Mouse (Mus musculus): ENCODE data around the gene Arhgap1. TPM values are rescaled to one million over a fixed set of nuclear protein-coding genes. Genes with fewer than 3 reads are reported as not detected.
A peak's percentile ranks its signal among the peaks of the same experiment; 100 is the strongest.

The Arhgap1 gene
- total RNA-seq, 2 experiments from 2014 or later = 50.3 to 51.9 TPM

GRCm38 (mm10) chr2:91689452-91689851 is 39.8 kb downstream of the Arhgap1 start:
- intact Hi-C loops (cut with DNase I) = no loop called here
- peak; percentile 86 to 89 for DNase-seq

DNA sequence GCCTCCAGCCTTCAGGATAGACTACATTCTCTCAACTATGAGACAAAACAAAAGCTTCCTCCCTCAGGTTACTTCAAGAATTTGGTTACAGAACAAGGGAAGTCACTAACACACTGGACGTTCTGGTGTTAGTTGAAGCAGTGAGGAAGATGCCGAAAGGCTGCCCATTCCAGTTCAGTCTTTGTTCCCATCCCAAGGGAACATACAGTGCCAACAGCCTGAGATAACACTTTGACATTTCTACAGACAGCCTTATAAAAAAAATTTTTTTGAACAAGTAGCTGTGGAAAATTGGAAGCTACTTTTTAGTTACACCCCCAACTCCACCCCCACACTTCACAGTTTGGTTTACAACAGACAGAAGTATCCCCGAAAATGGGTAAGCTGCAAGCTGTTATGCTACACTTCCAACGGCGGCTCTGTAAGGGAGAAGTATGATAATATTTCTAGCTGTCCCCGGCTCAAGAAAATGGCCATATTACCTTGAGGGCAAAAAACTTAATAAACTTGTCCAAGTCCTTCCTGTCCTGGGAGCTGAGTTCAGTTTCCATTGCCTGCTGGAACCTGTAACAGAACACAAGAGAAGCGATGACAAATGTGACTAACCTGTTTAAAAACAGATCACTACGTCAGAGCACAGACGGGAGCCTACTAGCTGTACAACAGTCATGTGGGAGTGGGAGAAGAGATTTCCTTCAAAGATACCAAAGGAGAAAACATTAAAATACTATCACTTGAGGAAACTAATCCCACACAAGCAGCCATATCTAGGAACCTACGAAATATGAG is 46.0 kb downstream of the Arhgap1 start:
- peak; percentile 42 to 44 for DNase-seq
- intact Hi-C loops (cut with DNase I) = no loop called here

GRCm38 (mm10) chr2:91696225-91696590 is 46.5 kb downstream of the Arhgap1 start:
- intact Hi-C loops (cut with DNase I) = no loop called here

GRCm38 (mm10) chr2:91699225-91699624 is 49.6 kb downstream of the Arhgap1 start:
- intact Hi-C loops (cut with DNase I) = no loop called here
- DNase-seq = peak; percentile 16 to 18

More at GRCm38 (mm10) chr2:91696225-91696590, 46.5 kb downstream of the Arhgap1 start:
- peak in 1 of 2 experiments; percentile 16 for DNase-seq

- DNase-seq = no peak
- intact Hi-C loops (cut with DNase I) = no loop called here
Measured at GRCm38 (mm10) chr2:91701366-91701765, 51.7 kb downstream of the Arhgap1 start.

GRCm38 (mm10) chr2:91705736-91706135 is 56.1 kb downstream of the Arhgap1 start:
- no peak for DNase-seq
- intact Hi-C loops (cut with DNase I) = no loop called here

DNA sequence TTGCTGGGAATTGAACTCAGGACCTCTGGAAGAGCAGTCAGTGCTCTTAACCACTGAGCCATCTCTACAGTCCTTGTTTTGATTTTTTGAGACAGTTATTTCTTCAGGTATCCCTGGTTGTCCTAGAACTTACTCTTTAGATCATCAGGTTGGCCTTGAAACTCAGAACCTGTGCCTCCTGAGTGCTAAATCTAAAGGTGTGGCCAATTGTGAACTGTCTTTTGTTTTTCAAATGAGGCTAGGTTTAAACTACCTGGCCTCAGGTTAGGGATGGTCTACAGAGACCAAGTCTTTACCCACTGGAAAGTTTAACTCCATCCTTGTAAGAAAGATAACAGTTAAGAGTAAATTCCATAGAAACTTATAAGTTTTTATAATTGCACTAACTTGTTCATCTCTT is 56.8 kb downstream of the Arhgap1 start:
- intact Hi-C loops (cut with DNase I) = no loop called here
- DNase-seq = no peak

GRCm38 (mm10) chr2:91708361-91708760 is 58.7 kb downstream of the Arhgap1 start:
- no peak for DNase-seq
- intact Hi-C loops (cut with DNase I) = no loop called here

GRCm38 (mm10) chr2:91710272-91711234 is 60.9 kb downstream of the Arhgap1 start, which contains the start of the genes Atg13 and Harbi1:
Gene Atg13, minus strand, starts transcription at chr2:91710576.
Gene Harbi1, plus strand, starts transcription at chr2:91710852.
- intact Hi-C loops (cut with DNase I) = loop anchor here (2.0 kb wide), 1 partner anchor 20 kb away; the partner anchor contains the start of gene Ambra1
- peak; percentile 94 to 95 for DNase-seq

GRCm38 (mm10) chr2:91711256-91711925 is 61.7 kb downstream of the Arhgap1 start:
- intact Hi-C loops (cut with DNase I) = loop anchor here (2.0 kb wide), 1 partner anchor 19 kb away; the partner anchor contains the start of gene Ambra1
- no peak for DNase-seq

- intact Hi-C loops (cut with DNase I) = no loop called here
- DNase-seq = no peak
Measured at GRCm38 (mm10) chr2:91714921-91715320, 65.3 kb downstream of the Arhgap1 start.

- intact Hi-C loops (cut with DNase I) = no loop called here
- no peak for DNase-seq
Measured at GRCm38 (mm10) chr2:91718276-91718675, 68.6 kb downstream of the Arhgap1 start.

Other genes with a start within 250 kb of the Arhgap1 start
- gene 1110051M20Rik, start 205.2 kb upstream of the Arhgap1 start, total RNA-seq (2021) = 10 to 100 TPM in 1 of 2 experiments, 1 to 10 TPM in 1; 9.5 to 12.9 TPM
- gene Lrp4, start 192.3 kb upstream of the Arhgap1 start, total RNA-seq (2021) = 10 to 100 TPM; 11.4 to 13.3 TPM
- 10 to 100 TPM; 56.7 to 69.6 TPM for gene Ckap5, start 123.1 kb upstream of the Arhgap1 start, total RNA-seq (2021)
- under 1 TPM in 1 of 2 experiments, not detected in 1; 0.12 TPM for gene F2, start 13.4 kb upstream of the Arhgap1 start, total RNA-seq (2021)
- gene Zfp408, start 69 bp upstream of the Arhgap1 start, total RNA-seq (2021) = 10 to 100 TPM; 10.6 to 12.6 TPM
- 10 to 100 TPM; 37.5 to 39.7 TPM for gene Atg13, start 60.7 kb downstream of the Arhgap1 start, total RNA-seq (2021)
- gene Harbi1, start 61.0 kb downstream of the Arhgap1 start, total RNA-seq (2021) = 1 to 10 TPM; 5.2 to 7.8 TPM
- gene Ambra1, start 80.3 kb downstream of the Arhgap1 start, total RNA-seq (2021) = 10 to 100 TPM; 21.9 to 22.7 TPM

Data from heart, postnatal 10 days (tissue).